Mouse (Mus musculus) liver, adult (tissue): Measurements from ENCODE around the gene Neto2.

ENCODE experiments used
- GATA4 ChIP-seq: IDR thresholded peaks from 2 replicates; pipeline ENCODE4 v1.6.1; 2014; ENCODE audit warnings: mild to moderate bottlenecking, low read length; ENCODE audit not compliant: insufficient replicate concordance

The Neto2 gene

GRCm38 (mm10) chr8:85606974-85607373 is 93.8 kb downstream of the Neto2 start:
- TF ChIP-seq GATA4 = no peak

- TF ChIP-seq GATA4 = no peak
Measured at GRCm38 (mm10) chr8:85606561-85606960, 94.2 kb downstream of the Neto2 start.

- no peak for TF ChIP-seq GATA4
Measured at GRCm38 (mm10) chr8:85604201-85604600, 96.5 kb downstream of the Neto2 start.

- TF ChIP-seq GATA4 = no peak
Measured at GRCm38 (mm10) chr8:85603203-85603895, 97.4 kb downstream of the Neto2 start.

- TF ChIP-seq GATA4 = no peak
Measured at GRCm38 (mm10) chr8:85602737-85603136, 98.0 kb downstream of the Neto2 start.

GRCm38 (mm10) chr8:85601741-85602140 is 99.0 kb downstream of the Neto2 start:
- TF ChIP-seq GATA4 = no peak

- no peak for TF ChIP-seq GATA4
Measured at GRCm38 (mm10) chr8:85597413-85598191, 103.1 kb downstream of the Neto2 start.

GRCm38 (mm10) chr8:85595391-85595790 is 105.3 kb downstream of the Neto2 start:
- TF ChIP-seq GATA4 = no peak

- no peak for TF ChIP-seq GATA4
Measured at GRCm38 (mm10) chr8:85594983-85595382, 105.7 kb downstream of the Neto2 start.

- TF ChIP-seq GATA4 = no peak
Measured at GRCm38 (mm10) chr8:85593324-85593723, 107.4 kb downstream of the Neto2 start.

GRCm38 (mm10) chr8:85591532-85591931 is 109.2 kb downstream of the Neto2 start:
- no peak for TF ChIP-seq GATA4

GRCm38 (mm10) chr8:85590258-85590657 is 110.5 kb downstream of the Neto2 start:
- no peak for TF ChIP-seq GATA4

GRCm38 (mm10) chr8:85588596-85588995 is 112.1 kb downstream of the Neto2 start:
- TF ChIP-seq GATA4 = no peak
